Mouse (Mus musculus) kidney, postnatal 0 days (tissue): ENCODE measurements around the gene Marveld1. TPM values are rescaled to one million over a fixed set of nuclear protein-coding genes. Genes with fewer than 3 reads are reported as not detected.

Source experiments
- ATAC-seq: fragments of 200-750 bp; cut with Nextera tagmentation; replicated peaks from 2 replicates; pipeline ENCODE4 v1.8.0; 2017; ENCODE audit warnings: low read depth, moderate number of reproducible peaks, moderate TSS enrichment, moderate library complexity; ENCODE audit not compliant: low FRiP score
- DNase-seq: peaks from one replicate; pipeline ENCODE4 v3.0.0-alpha.2; 2016; ENCODE audit warnings: low spot score
- H3K27ac ChIP-seq: fragments of 300-500 bp; sonication (generic); 2 replicates; pipeline ENCODE4 v1.5.1; 2014; ENCODE audit warnings: mild to moderate bottlenecking
- H3K27me3 ChIP-seq: fragments of 300-500 bp; sonication (generic); 2 replicates; pipeline ENCODE4 v1.6.1; 2014; ENCODE audit warnings: low read length, mixed read lengths; ENCODE audit not compliant: insufficient read depth
- H3K36me3 ChIP-seq: fragments of 300-500 bp; sonication (generic); 2 replicates; pipeline ENCODE4 v1.6.1; 2014; ENCODE audit warnings: low read length, mixed read lengths; ENCODE audit not compliant: insufficient read depth
- H3K4me1 ChIP-seq: fragments of 300-500 bp; sonication (generic); replicated peaks from 2 replicates; pipeline ENCODE4 v1.6.1; 2014; ENCODE audit warnings: antibody characterized with exemption, low read length, mixed read lengths; ENCODE audit not compliant: insufficient read depth
- H3K4me2 ChIP-seq: fragments of 300-500 bp; sonication (generic); 2 replicates; pipeline ENCODE4 v1.6.1; 2014; ENCODE audit warnings: mild to moderate bottlenecking, low read length, moderate library complexity, mixed read lengths
- H3K4me3 ChIP-seq: fragments of 300-500 bp; sonication (generic); replicated peaks from 2 replicates; pipeline ENCODE4 v1.5.1; 2014; ENCODE audit warnings: low read depth, low read length
- H3K9ac ChIP-seq: fragments of 300-500 bp; sonication (generic); 2 replicates; pipeline ENCODE4 v1.6.1; 2014; ENCODE audit warnings: low read depth, low read length
- H3K9me3 ChIP-seq: fragments of 300-500 bp; sonication (generic); replicated peaks from 2 replicates; pipeline ENCODE4 v1.6.1; 2016; ENCODE audit warnings: low read length, inconsistent platforms, mixed read lengths
- CTCF ChIP-seq: IDR thresholded peaks from 2 replicates; pipeline ENCODE4 v1.5.1; 2016; ENCODE audit warnings: antibody characterized with exemption, low read depth, mild to moderate bottlenecking, moderate library complexity
- WGBS: fragments of 180-500 bp; shearing (Covaris S2); extraction: QIAGEN DNeasy Blood & Tissue Kit; methylation state at CpG from one replicate; pipeline ENCODE4 v1.1.7; 2014; 5-methylcytosine and 5-hydroxymethylcytosine counted together
- polyA plus RNA-seq: library from polyadenylated mRNA; unstranded; fragments of >200 nt; fragmentation: Nextera tagmentation; extraction: Ambion mirVana; gene quantifications from 2 replicates; pipeline ENCODE4 v1.2.1, GENCODE M21; 2015

The Marveld1 gene
- polyA plus RNA-seq, 1 experiment from 2014 or later, result 18.9 TPM

- H3K4me3 ChIP-seq, result no peak overlapping the region
- DNase-seq (no peak), ATAC-seq (no peak)
- peaks cover 34% of the 10 kb centered on the region for H3K27me3 ChIP-seq
- no peaks in the 10 kb centered on the region for H3K9me3 ChIP-seq
- H3K9ac ChIP-seq, result no peak overlapping the region
- no peaks in the 10 kb centered on the region; the same call in 1 of the 2 replicates for H3K4me1 ChIP-seq
- H3K4me2 ChIP-seq, result no peak overlapping the region
- no peak overlapping the region for H3K27ac ChIP-seq
- H3K36me3 ChIP-seq, result 0 out of 2 replicates have a peak, but pooled peaks cover 4% of the 10 kb centered on the region
- 37% methylated on average over 11 of the region's 11 CpGs for WGBS
- TF ChIP-seq CTCF, result no peak
Observed at GRCm38 (mm10) chr19:42198026-42198425, 50.8 kb downstream of the Marveld1 start.

Other genes starting within 250 kb of the Marveld1 start
- 488 and 525 TPM in 2 replicates for gene Pgam1, start 235.5 kb upstream of the Marveld1 start, polyA plus RNA-seq
- gene Exosc1, start 214.0 kb upstream of the Marveld1 start, polyA plus RNA-seq, result 69.3 and 70.2 TPM in 2 replicates
- 70.0 and 73.4 TPM in 2 replicates for gene Zdhhc16, start 213.9 kb upstream of the Marveld1 start, polyA plus RNA-seq
- 23.3 and 26.1 TPM in 2 replicates for gene Mms19, start 166.2 kb upstream of the Marveld1 start, polyA plus RNA-seq
- gene Ubtd1, start 165.6 kb upstream of the Marveld1 start, polyA plus RNA-seq, result 31.8 and 36.6 TPM in 2 replicates
- 0.11 and 0.13 TPM in 2 replicates for gene Ankrd2, start 111.4 kb upstream of the Marveld1 start, polyA plus RNA-seq
- gene Hoga1, start 101.8 kb upstream of the Marveld1 start, polyA plus RNA-seq, result 97.6 and 110 TPM in 2 replicates
- 0.34 and 0.38 TPM in 2 replicates for gene 4933411K16Rik, start 95.2 kb upstream of the Marveld1 start, polyA plus RNA-seq
- 22.2 and 24.6 TPM in 2 replicates for gene Morn4, start 61.0 kb upstream of the Marveld1 start, polyA plus RNA-seq
- 31.9 and 33.2 TPM in 2 replicates for gene Pi4k2a, start 56.9 kb upstream of the Marveld1 start, polyA plus RNA-seq
- 37.1 and 37.9 TPM in 2 replicates for gene Avpi1, start 18.3 kb upstream of the Marveld1 start, polyA plus RNA-seq
- 19.9 and 20.3 TPM in 2 replicates for gene Zfyve27, start 16.6 kb downstream of the Marveld1 start, polyA plus RNA-seq
- gene Sfrp5, start 54.9 kb downstream of the Marveld1 start, polyA plus RNA-seq, result 0.21 and 0.36 TPM in 2 replicates
- not detected in 2 replicates for gene Golga7b, start 100.2 kb downstream of the Marveld1 start, polyA plus RNA-seq